Mouse (Mus musculus) CH12.LX (cell line): ENCODE results near the gene Dph2. TPM values are rescaled to one million over a fixed set of nuclear protein-coding genes. Genes with fewer than 3 reads are reported as not detected.

ENCODE experiments used
- DNase-seq: peaks from one replicate; pipeline ENCODE4 v3.0.0-alpha.2; 2013; ENCODE audit errors: extremely low read depth
- H3K27ac ChIP-seq: 2 replicates; pipeline ENCODE4 v1.5.1; 2012; ENCODE audit warnings: low read depth, mild to moderate bottlenecking, control low read depth, moderate library complexity; ENCODE audit not compliant: insufficient read depth
- H3K27me3 ChIP-seq: replicated peaks from 2 replicates; pipeline ENCODE3; 2012; ENCODE audit warnings: inconsistent platforms
- H3K36me3 ChIP-seq, 2 experiments: replicated peaks in 1 of 2; 2 replicates each; pipeline versions ENCODE3 to v1.6.1; 2012; ENCODE audit warnings: inconsistent platforms in 1 of 2, low read length in 1 of 2, mild to moderate bottlenecking in 1 of 2, mixed read lengths in 1 of 2, moderate library complexity in 1 of 2; ENCODE audit not compliant: control insufficient read depth in 1 of 2, insufficient read depth in 1 of 2
- H3K4me1 ChIP-seq, 2 experiments: 2 replicates each; pipeline ENCODE4 v1.6.1; 2012; ENCODE audit warnings: inconsistent platforms in 1 of 2, moderate library complexity in 1 of 2; ENCODE audit not compliant: insufficient read depth in 2 of 2, control insufficient read depth in 1 of 2
- H3K4me2 ChIP-seq: 2 replicates; pipeline ENCODE4 v1.6.1; 2012; ENCODE audit warnings: low read depth, mild to moderate bottlenecking, control low read depth; ENCODE audit not compliant: poor library complexity, insufficient read depth, severe bottlenecking
- H3K4me3 ChIP-seq, 3 experiments: fragments of 150-350 bp in 1 of 3; sonication (generic) in 1 of 3; replicated peaks in 1 of 3; 2 replicates each; pipeline versions ENCODE3 to v1.5.1; 2011 to 2012; ENCODE audit warnings: low read depth in 2 of 3, low read length in 2 of 3, mild to moderate bottlenecking in 2 of 3, moderate library complexity in 2 of 3, control low read depth in 1 of 3, improper control_type of control experiment in 1 of 3, inconsistent platforms in 1 of 3, mixed read lengths in 1 of 3; ENCODE audit not compliant: poor library complexity in 1 of 3
- H3K79me2 ChIP-seq: replicated peaks from 2 replicates; pipeline ENCODE4 v1.6.1; 2012; ENCODE audit warnings: mild to moderate bottlenecking, moderate library complexity; ENCODE audit not compliant: control insufficient read depth, poor library complexity, insufficient read depth, severe bottlenecking; ENCODE audit errors: extremely low read depth
- H3K9ac ChIP-seq: 2 replicates; pipeline ENCODE4 v1.6.1; 2012; ENCODE audit warnings: low read depth, mild to moderate bottlenecking, control low read depth, moderate library complexity; ENCODE audit not compliant: insufficient read depth
- H3K9me3 ChIP-seq: replicated peaks from 2 replicates; pipeline ENCODE3; 2012; ENCODE audit warnings: low read length, inconsistent platforms, mixed read lengths
- CHD1 ChIP-seq: IDR thresholded peaks from 2 replicates; pipeline ENCODE4 v1.6.1; 2012; ENCODE audit warnings: low read depth, low read length, improper control_type of control experiment, inconsistent platforms
- ELF1 ChIP-seq: IDR thresholded peaks from 2 replicates; pipeline ENCODE4 v1.6.1; 2014; ENCODE audit warnings: low read depth, mild to moderate bottlenecking, inconsistent platforms, low read length, improper control_type of control experiment
- EP300 ChIP-seq: IDR thresholded peaks from 2 replicates; pipeline ENCODE4 v1.6.1; 2011; ENCODE audit warnings: low read length, improper control_type of control experiment
- GABPA ChIP-seq: IDR thresholded peaks from 2 replicates; pipeline ENCODE4 v1.6.1; 2012; ENCODE audit warnings: low read depth, low read length, improper control_type of control experiment, inconsistent platforms; ENCODE audit not compliant: insufficient replicate concordance
- IRF4 ChIP-seq: IDR thresholded peaks from 2 replicates; pipeline ENCODE4 v1.6.1; 2014; ENCODE audit warnings: low read depth, mild to moderate bottlenecking, inconsistent platforms, low read length, improper control_type of control experiment
- JUN ChIP-seq: IDR thresholded peaks from 2 replicates; pipeline ENCODE4 v1.6.1; 2011; ENCODE audit warnings: low read depth, mild to moderate bottlenecking, low read length, improper control_type of control experiment, moderate library complexity; ENCODE audit not compliant: insufficient read depth
- JUND ChIP-seq: conservative IDR thresholded peaks from 2 replicates; pipeline ENCODE4 v1.6.1; 2011; ENCODE audit warnings: low read depth, low read length, improper control_type of control experiment
- MAZ ChIP-seq: IDR thresholded peaks from 2 replicates; pipeline ENCODE4 v1.6.1; 2012; ENCODE audit warnings: low read depth, mild to moderate bottlenecking, inconsistent platforms, low read length, improper control_type of control experiment, moderate library complexity
- MXI1 ChIP-seq: IDR thresholded peaks from 2 replicates; pipeline ENCODE4 v1.6.1; 2011; ENCODE audit warnings: mild to moderate bottlenecking, low read depth, low read length, improper control_type of control experiment
- MYC ChIP-seq: IDR thresholded peaks from 2 replicates; pipeline ENCODE4 v1.6.1; 2011; ENCODE audit warnings: low read depth, mild to moderate bottlenecking, improper control_type of control experiment, low read length
- POLR2A ChIP-seq: IDR thresholded peaks from 2 replicates; pipeline ENCODE4 v1.6.1; 2011; ENCODE audit warnings: low read depth, mild to moderate bottlenecking, improper control_type of control experiment, low read length
- POLR2AphosphoS2 ChIP-seq: IDR thresholded peaks from 2 replicates; pipeline ENCODE4 v1.6.1; 2011; ENCODE audit warnings: low read depth, low read length, improper control_type of control experiment
- SIN3A ChIP-seq: IDR thresholded peaks from 2 replicates; pipeline ENCODE4 v1.6.1; 2012; ENCODE audit warnings: low read length, improper control_type of control experiment, inconsistent platforms
- SMC3 ChIP-seq: IDR thresholded peaks from 2 replicates; pipeline ENCODE4 v1.6.1; 2011; ENCODE audit warnings: low read depth, low read length, improper control_type of control experiment
- UBTF ChIP-seq: IDR thresholded peaks from 2 replicates; pipeline ENCODE4 v1.6.1; 2012; ENCODE audit warnings: low read depth, mild to moderate bottlenecking, inconsistent platforms, low read length, improper control_type of control experiment, moderate library complexity
- USF1 ChIP-seq: IDR thresholded peaks from 2 replicates; pipeline ENCODE4 v1.6.1; 2014; ENCODE audit warnings: low read depth, mild to moderate bottlenecking, inconsistent platforms, low read length, improper control_type of control experiment
- USF2 ChIP-seq: conservative IDR thresholded peaks from 2 replicates; pipeline ENCODE4 v1.6.1; 2011; ENCODE audit warnings: low read depth, low read length, improper control_type of control experiment
- ZC3H11A ChIP-seq: IDR thresholded peaks from 2 replicates; pipeline ENCODE4 v1.6.1; 2012; ENCODE audit warnings: low read depth, mild to moderate bottlenecking, inconsistent platforms, low read length, improper control_type of control experiment
- ZKSCAN1 ChIP-seq: IDR thresholded peaks from 2 replicates; pipeline ENCODE4 v1.6.1; 2012; ENCODE audit warnings: low read depth, inconsistent platforms, low read length, improper control_type of control experiment, borderline replicate concordance
- ZNF384 ChIP-seq: IDR thresholded peaks from 2 replicates; pipeline ENCODE4 v1.6.1; 2012; ENCODE audit warnings: low read depth, low read length, improper control_type of control experiment, inconsistent platforms
- dilution Hi-C: fragments of 300-500 bp; cut with MboI; formaldehyde crosslinking; loops from 2 replicates; pipeline ENCODE4 v1.14.3; 2020; ENCODE audit warnings: low sequenced_read_pairs; ENCODE audit not compliant: extremely low pct_unique_long_range_greater_than_20kb, extremely low pct_ligation_motif_present
- in situ Hi-C: fragments of 300-500 bp; cut with MboI; formaldehyde crosslinking; loops from 3 replicates; pipeline ENCODE4 v1.14.3; 2019; ENCODE audit warnings: low sequenced_read_pairs, low pct_ligation_motif_present, low pct_unique_long_range_greater_than_20kb, mixed read lengths
- polyA plus RNA-seq: library from polyadenylated mRNA; unstranded; fragments of >175 nt; gene quantifications from 2 replicates; pipeline ENCODE4 v1.2.1, GENCODE M21; 2012; ENCODE audit warnings: low read depth; ENCODE audit not compliant: insufficient read length
- total RNA-seq, 2 experiments: library from RNA; depleted of rRNA; stranded (reverse); fragments of 300-350 nt in 1 of 2; fragments of >200 nt in 1 of 2; gene quantifications; 2 replicates each; pipeline ENCODE4 v1.2.3; 2012 to 2014

Dph2 gene
- total and polyA plus RNA-seq, 3 experiments: 19.8 to 21.5 (median 20.8) TPM

GRCm38 (mm10) chr4:117884146-117884545, 7.7 kb downstream of the Dph2 start:
- H3K36me3 ChIP-seq: peaks cover 28 to 77% of the 10 kb centered on the region in 2 experiments
- no peak overlapping the region for H3K9ac ChIP-seq
- no peak overlapping the region for H3K27ac ChIP-seq
- TF ChIP-seq SMC3 (no peak), ZNF384 (no peak), ZKSCAN1 (no peak), POLR2AphosphoS2 (no peak), MXI1 (no peak), GABPA (no peak), USF1 (no peak), MYC (no peak), MAZ (no peak), UBTF (no peak), EP300 (no peak)
- peaks cover 3 to 17% of the 10 kb centered on the region in 2 experiments; a peak in 3 of 4 replicates for H3K4me1 ChIP-seq
- H3K79me2 ChIP-seq: peaks cover 14% of the 10 kb centered on the region
- H3K9me3 ChIP-seq: no peaks in the 10 kb centered on the region
- dilution Hi-C loops (no loop called here), in situ Hi-C loops (no loop called here)
- H3K4me3 ChIP-seq: no peak overlapping the region
- DNase-seq: no peak
- H3K4me2 ChIP-seq: no peak overlapping the region
- H3K27me3 ChIP-seq: no peaks in the 10 kb centered on the region

- in situ Hi-C loops: no loop called here
- Histone ChIP-seq H3K27me3 (no peaks in the 10 kb centered on the region), H3K36me3 (peaks cover 27 to 77% of the 10 kb centered on the region in 2 experiments), H3K4me3 (no peak within 1 kb of the TSS), H3K9me3 (no peaks in the 10 kb centered on the region), H3K9ac (no peak within 1 kb of the TSS), H3K79me2 (peaks cover 14% of the 10 kb centered on the region), H3K27ac (no peak within 1 kb of the TSS), H3K4me2 (no peak within 1 kb of the TSS), H3K4me1 (peaks cover 3 to 17% of the 10 kb centered on the region in 2 experiments; a peak in 3 of 4 replicates)
- dilution Hi-C loops: no loop called here
- TF ChIP-seq CHD1 (no peak), SIN3A (no peak), ELF1 (no peak), POLR2A (no peak), IRF4 (no peak), SMC3 (no peak), EP300 (no peak), ZNF384 (no peak), UBTF (no peak), ZC3H11A (no peak), JUN (no peak), USF2 (no peak), JUND (no peak)
- no peak for DNase-seq
These were observed 8.8 kb downstream of the Dph2 start, which contains the start of gene B4galt2 for GRCm38 (mm10) chr4:117882701-117883691. B4galt2 (minus strand) TSS chr4:117883487.
